Mouse (Mus musculus) CH12.LX (cell line): Measurements from ENCODE around the gene Gm853. TPM values are rescaled to one million over a fixed set of nuclear protein-coding genes. Genes with fewer than 3 reads are reported as not detected.

ENCODE experiments used
- DNase-seq: peaks from one replicate; pipeline ENCODE4 v3.0.0-alpha.2; 2013; ENCODE audit errors: extremely low read depth
- H3K27ac ChIP-seq: 2 replicates; pipeline ENCODE4 v1.5.1; 2012; ENCODE audit warnings: low read depth, mild to moderate bottlenecking, control low read depth, moderate library complexity; ENCODE audit not compliant: insufficient read depth
- H3K27me3 ChIP-seq: replicated peaks from 2 replicates; pipeline ENCODE3; 2012; ENCODE audit warnings: inconsistent platforms
- H3K36me3 ChIP-seq, 2 experiments: replicated peaks in 1 of 2; 2 replicates each; pipeline versions ENCODE3 to v1.6.1; 2012; ENCODE audit warnings: inconsistent platforms in 1 of 2, low read length in 1 of 2, mild to moderate bottlenecking in 1 of 2, mixed read lengths in 1 of 2, moderate library complexity in 1 of 2; ENCODE audit not compliant: control insufficient read depth in 1 of 2, insufficient read depth in 1 of 2
- H3K4me1 ChIP-seq, 2 experiments: 2 replicates each; pipeline ENCODE4 v1.6.1; 2012; ENCODE audit warnings: inconsistent platforms in 1 of 2, moderate library complexity in 1 of 2; ENCODE audit not compliant: insufficient read depth in 2 of 2, control insufficient read depth in 1 of 2
- H3K4me2 ChIP-seq: 2 replicates; pipeline ENCODE4 v1.6.1; 2012; ENCODE audit warnings: low read depth, mild to moderate bottlenecking, control low read depth; ENCODE audit not compliant: poor library complexity, insufficient read depth, severe bottlenecking
- H3K4me3 ChIP-seq, 3 experiments: fragments of 150-350 bp in 1 of 3; sonication (generic) in 1 of 3; replicated peaks in 1 of 3; 2 replicates each; pipeline versions ENCODE3 to v1.5.1; 2011 to 2012; ENCODE audit warnings: low read depth in 2 of 3, low read length in 2 of 3, mild to moderate bottlenecking in 2 of 3, moderate library complexity in 2 of 3, control low read depth in 1 of 3, improper control_type of control experiment in 1 of 3, inconsistent platforms in 1 of 3, mixed read lengths in 1 of 3; ENCODE audit not compliant: poor library complexity in 1 of 3
- H3K79me2 ChIP-seq: replicated peaks from 2 replicates; pipeline ENCODE4 v1.6.1; 2012; ENCODE audit warnings: mild to moderate bottlenecking, moderate library complexity; ENCODE audit not compliant: control insufficient read depth, poor library complexity, insufficient read depth, severe bottlenecking; ENCODE audit errors: extremely low read depth
- H3K9ac ChIP-seq: 2 replicates; pipeline ENCODE4 v1.6.1; 2012; ENCODE audit warnings: low read depth, mild to moderate bottlenecking, control low read depth, moderate library complexity; ENCODE audit not compliant: insufficient read depth
- H3K9me3 ChIP-seq: replicated peaks from 2 replicates; pipeline ENCODE3; 2012; ENCODE audit warnings: low read length, inconsistent platforms, mixed read lengths
- BHLHE40 ChIP-seq: IDR thresholded peaks from 2 replicates; pipeline ENCODE4 v1.6.1; 2011; ENCODE audit warnings: mild to moderate bottlenecking, low read depth, low read length, improper control_type of control experiment
- CHD2 ChIP-seq: IDR thresholded peaks from 2 replicates; pipeline ENCODE4 v1.6.1; 2011; ENCODE audit warnings: low read length, improper control_type of control experiment
- CTCF ChIP-seq, 2 experiments: IDR thresholded peaks in 1 of 2; conservative IDR thresholded peaks in 1 of 2; 2 replicates each; pipeline ENCODE4 v1.5.1; 2011 to 2012; ENCODE audit warnings: low read depth in 2 of 2, low read length in 2 of 2, improper control_type of control experiment in 1 of 2, inconsistent platforms in 1 of 2, mild to moderate bottlenecking in 1 of 2, moderate library complexity in 1 of 2
- EP300 ChIP-seq: IDR thresholded peaks from 2 replicates; pipeline ENCODE4 v1.6.1; 2011; ENCODE audit warnings: low read length, improper control_type of control experiment
- ETS1 ChIP-seq: conservative IDR thresholded peaks from 2 replicates; pipeline ENCODE4 v1.6.1; 2012; ENCODE audit warnings: low read depth, mild to moderate bottlenecking, inconsistent platforms, low read length, improper control_type of control experiment, moderate library complexity
- GABPA ChIP-seq: IDR thresholded peaks from 2 replicates; pipeline ENCODE4 v1.6.1; 2012; ENCODE audit warnings: low read depth, low read length, improper control_type of control experiment, inconsistent platforms; ENCODE audit not compliant: insufficient replicate concordance
- HCFC1 ChIP-seq: IDR thresholded peaks from 2 replicates; pipeline ENCODE4 v1.6.1; 2012; ENCODE audit warnings: low read depth, mild to moderate bottlenecking, inconsistent platforms, low read length, improper control_type of control experiment
- IRF4 ChIP-seq: IDR thresholded peaks from 2 replicates; pipeline ENCODE4 v1.6.1; 2014; ENCODE audit warnings: low read depth, mild to moderate bottlenecking, inconsistent platforms, low read length, improper control_type of control experiment
- MAZ ChIP-seq: IDR thresholded peaks from 2 replicates; pipeline ENCODE4 v1.6.1; 2012; ENCODE audit warnings: low read depth, mild to moderate bottlenecking, inconsistent platforms, low read length, improper control_type of control experiment, moderate library complexity
- PAX5 ChIP-seq: IDR thresholded peaks from 2 replicates; pipeline ENCODE4 v1.6.1; 2012; ENCODE audit warnings: low read length, inconsistent platforms, mixed read lengths
- POLR2AphosphoS2 ChIP-seq: IDR thresholded peaks from 2 replicates; pipeline ENCODE4 v1.6.1; 2011; ENCODE audit warnings: low read depth, low read length, improper control_type of control experiment
- SIN3A ChIP-seq: IDR thresholded peaks from 2 replicates; pipeline ENCODE4 v1.6.1; 2012; ENCODE audit warnings: low read length, improper control_type of control experiment, inconsistent platforms
- SMC3 ChIP-seq: IDR thresholded peaks from 2 replicates; pipeline ENCODE4 v1.6.1; 2011; ENCODE audit warnings: low read depth, low read length, improper control_type of control experiment
- TBP ChIP-seq: conservative IDR thresholded peaks from 2 replicates; pipeline ENCODE4 v1.6.1; 2011; ENCODE audit warnings: low read depth, low read length, improper control_type of control experiment
- USF2 ChIP-seq: conservative IDR thresholded peaks from 2 replicates; pipeline ENCODE4 v1.6.1; 2011; ENCODE audit warnings: low read depth, low read length, improper control_type of control experiment
- ZC3H11A ChIP-seq: IDR thresholded peaks from 2 replicates; pipeline ENCODE4 v1.6.1; 2012; ENCODE audit warnings: low read depth, mild to moderate bottlenecking, inconsistent platforms, low read length, improper control_type of control experiment
- ZMIZ1 ChIP-seq: IDR thresholded peaks from 2 replicates; pipeline ENCODE4 v1.6.1; 2012; ENCODE audit warnings: low read depth, mild to moderate bottlenecking, inconsistent platforms, low read length, improper control_type of control experiment
- dilution Hi-C: fragments of 300-500 bp; cut with MboI; formaldehyde crosslinking; loops from 2 replicates; pipeline ENCODE4 v1.14.3; 2020; ENCODE audit warnings: low sequenced_read_pairs; ENCODE audit not compliant: extremely low pct_unique_long_range_greater_than_20kb, extremely low pct_ligation_motif_present
- in situ Hi-C: fragments of 300-500 bp; cut with MboI; formaldehyde crosslinking; loops from 3 replicates; pipeline ENCODE4 v1.14.3; 2019; ENCODE audit warnings: low sequenced_read_pairs, low pct_ligation_motif_present, low pct_unique_long_range_greater_than_20kb, mixed read lengths
- polyA plus RNA-seq: library from polyadenylated mRNA; unstranded; fragments of >175 nt; gene quantifications from 2 replicates; pipeline ENCODE4 v1.2.1, GENCODE M21; 2012; ENCODE audit warnings: low read depth; ENCODE audit not compliant: insufficient read length
- total RNA-seq, 2 experiments: library from RNA; depleted of rRNA; stranded (reverse); fragments of 300-350 nt in 1 of 2; fragments of >200 nt in 1 of 2; gene quantifications; 2 replicates each; pipeline ENCODE4 v1.2.3; 2012 to 2014

Gm853 gene
- total and polyA plus RNA-seq, 3 experiments: not detected

- H3K4me2 ChIP-seq: no peak overlapping the region
- peaks cover 92% of the 10 kb centered on the region for H3K27me3 ChIP-seq
- H3K9ac ChIP-seq: no peak overlapping the region
- H3K9me3 ChIP-seq: no peaks in the 10 kb centered on the region
- DNase-seq: no peak
- H3K4me3 ChIP-seq: no peak overlapping the region
- dilution Hi-C loops: no loop called here
- peaks cover 7 to 9% of the 10 kb centered on the region in 2 experiments for H3K4me1 ChIP-seq
- no peak for TF ChIP-seq IRF4
- no peak for TF ChIP-seq MAZ
- no peak for TF ChIP-seq POLR2AphosphoS2
- no peak for TF ChIP-seq CTCF (conservative IDR thresholded peaks at IDR 0.05 in 1 of 2, IDR thresholded peaks at IDR 0.05 in 1 of 2; ENCODE audit: low read depth in 2 of 2, low read length in 2 of 2)
- no peak for TF ChIP-seq HCFC1
- no peak for TF ChIP-seq PAX5
- TF ChIP-seq BHLHE40: no peak
- no peak for TF ChIP-seq ZC3H11A
- no peak for TF ChIP-seq ETS1
- no peak for TF ChIP-seq GABPA
- no peak for TF ChIP-seq CHD2
- TF ChIP-seq SMC3: no peak
- TF ChIP-seq SIN3A: no peak
- TF ChIP-seq EP300: no peak
- no peak for TF ChIP-seq ZMIZ1
- no peak for TF ChIP-seq USF2
- no peak overlapping the region for H3K27ac ChIP-seq
- no peaks in the 10 kb centered on the region for H3K36me3 ChIP-seq
- in situ Hi-C loops: no loop called here
- no peaks in the 10 kb centered on the region for H3K79me2 ChIP-seq
Observed at GRCm38 (mm10) chr4:130173060-130173822, 49.0 kb downstream of the Gm853 start.

GRCm38 (mm10) chr4:130171951-130172765, 50.0 kb downstream of the Gm853 start:
- Histone ChIP-seq H3K9me3 (no peaks in the 10 kb centered on the region), H3K9ac (no peak overlapping the region), H3K36me3 (no peaks in the 10 kb centered on the region), H3K27ac (no peak overlapping the region), H3K4me1 (peaks cover 10 to 11% of the 10 kb centered on the region in 2 experiments), H3K4me3 (no peak overlapping the region), H3K79me2 (no peaks in the 10 kb centered on the region), H3K4me2 (no peak overlapping the region), H3K27me3 (peaks cover 94% of the 10 kb centered on the region)
- dilution Hi-C loops: no loop called here
- TF ChIP-seq TBP (no peak), USF2 (no peak), BHLHE40 (no peak), ETS1 (no peak)
- in situ Hi-C loops: no loop called here
- no peak for DNase-seq
